Mouse (Mus musculus): ENCODE results near the gene Inf2.

- TF ChIP-seq CTCF (IDR thresholded peaks at IDR 0.05; ENCODE audit: extremely low read depth, insufficient read depth, low read length) (no peak), POLR2A (IDR thresholded peaks at IDR 0.05; ENCODE audit: extremely low read depth, insufficient read depth, low read length) (no peak)
These were observed 42.9 kb downstream of the Inf2 start for GRCm38 (mm10) chr12:112631472-112631871.

All from cortical plate, adult 2 months (tissue).